Mouse (Mus musculus) heart, postnatal 0 days (tissue): ENCODE measurements around the gene Gpsm2.

Experiments used
- CTCF ChIP-seq: IDR thresholded peaks from 2 replicates; pipeline ENCODE4 v1.5.1; 2016; ENCODE audit warnings: antibody characterized with exemption, control low read depth, low read depth
- EP300 ChIP-seq: IDR thresholded peaks from 2 replicates; pipeline ENCODE4 v1.6.1; 2016; ENCODE audit warnings: antibody characterized with exemption, low read depth

DNA sequence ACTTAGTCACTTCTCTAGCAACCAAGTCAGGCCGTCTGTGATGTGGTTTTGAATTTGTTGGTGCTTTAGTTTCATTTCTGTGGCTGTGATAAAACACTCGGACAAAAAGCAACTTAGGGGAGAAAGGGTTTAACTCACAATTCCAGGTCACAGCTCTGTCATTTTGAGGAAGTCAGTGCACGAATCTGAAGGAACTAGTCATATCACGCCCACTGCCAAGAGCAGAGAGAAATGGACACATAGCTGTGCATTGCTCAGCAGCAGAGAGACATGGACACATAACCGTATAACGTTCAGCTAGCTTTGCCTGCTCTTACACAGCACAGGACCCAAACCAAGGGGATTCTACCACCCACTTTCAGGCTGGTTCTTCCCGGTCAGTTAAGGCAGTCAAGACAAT is 4.3 kb upstream of the Gpsm2 start:
- TF ChIP-seq EP300 (no peak), CTCF (no peak)
